ENCODE assay signal across 14 mouse cellular contexts in genomic region chr10:69134356-69134755, GRCm38 (mm10).
A peak's percentile ranks its signal among the peaks of the same experiment; 100 is the strongest.
DNase-seq lines count a peak whose midpoint lies in the region.
"Had no signal": no experiment of that assay in that cellular context is flagged by ENCODE, and none has a peak within 500 bp of the region (broad histone marks: within the 10 kb centered on the region; RNA-seq: fewer than 3 reads in every experiment).

No protein-coding gene starts in this region.

- peak; percentile 1 for DNase-seq in 416B (ENCODE audit: low read depth)
- DNase-seq in NIH3T3 (ENCODE audit: low read depth): peak; percentile 8
- no peak for DNase-seq in heart, adult 9 months (ENCODE audit: low spot score in 2 of 2)
- DNase-seq in thymus, postnatal 10 days (ENCODE audit: low spot score in 2 of 2): no peak
- DNase-seq in cerebellum, adult 11-12 months: no peak
- DNase-seq: adrenal gland, adult 2 months; adrenal gland, postnatal 10 days; adrenal gland, postnatal 25 days; cerebellum, adult 11 months; cerebellum, adult 2 months; cerebellum, adult 9-10 months; cerebellum, postnatal 10 days; cerebellum, postnatal 25 days; forebrain, postnatal 0 days had no signal

Comparison
In these comparisons a context has a peak if more than half of its experiments do, and no peak if none do; other contexts are left out.
1. DNase-seq: peak in 416B (single experiment) and NIH3T3 (single experiment); none in heart, adult 9 months (0 of 2), thymus, postnatal 10 days (0 of 2) and cerebellum, adult 11-12 months (single experiment).